Mouse (Mus musculus) lung, postnatal 25 days (tissue): ENCODE data around the gene Myl12a.

Source experiments
- DNase-seq: peaks from one replicate; pipeline ENCODE4 v3.0.0; 2022; ENCODE audit warnings: low spot score

The Myl12a gene

DNA sequence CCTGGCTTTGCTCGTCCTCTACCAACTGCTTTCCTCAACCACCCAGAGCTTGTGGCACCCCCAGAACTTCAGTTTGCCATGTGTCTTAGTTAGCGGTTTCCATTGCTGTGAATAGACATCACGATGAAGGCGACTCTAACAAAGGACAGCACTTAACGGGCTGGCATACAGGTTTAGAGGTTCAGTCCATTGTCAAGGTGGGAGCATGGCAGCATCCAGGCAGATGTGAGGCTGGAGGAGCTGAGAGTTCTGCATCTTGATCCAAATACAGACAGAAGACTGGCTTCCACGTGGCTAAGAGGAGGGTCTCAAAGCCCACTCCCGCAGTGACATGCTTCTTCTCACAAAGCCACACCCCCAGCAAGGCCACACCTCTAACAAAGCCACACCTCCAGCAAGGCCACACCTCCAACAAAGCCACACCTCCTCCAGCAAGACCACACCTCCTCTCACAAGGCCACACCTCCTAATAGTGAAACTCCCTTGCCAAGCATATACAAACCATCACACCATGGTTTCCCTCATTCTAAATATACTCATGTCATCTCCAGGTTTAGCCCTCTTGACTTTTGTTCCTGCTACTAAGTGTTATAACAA lies 8.1 kb upstream of the Myl12a start:
- DNase-seq = no peak

DNA sequence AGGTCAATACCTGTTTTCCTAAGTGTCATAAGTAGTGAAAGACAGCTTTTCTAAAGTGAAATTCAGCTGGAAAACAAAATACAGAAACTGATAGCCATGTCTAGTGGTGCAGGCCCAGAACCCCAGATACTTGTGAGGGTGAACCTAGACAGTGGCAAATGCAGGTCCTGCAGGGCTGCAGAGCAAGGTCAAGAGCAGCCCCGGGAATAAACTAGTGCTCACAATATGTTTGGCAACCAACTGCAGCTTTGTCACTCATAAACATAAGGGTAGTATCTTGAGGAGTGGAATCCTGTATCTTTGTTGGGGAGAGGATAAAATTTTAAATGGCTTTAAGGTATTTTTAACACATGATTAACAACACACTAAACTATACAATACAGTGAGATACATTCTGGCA lies 7.1 kb upstream of the Myl12a start:
- DNase-seq = no peak

DNA sequence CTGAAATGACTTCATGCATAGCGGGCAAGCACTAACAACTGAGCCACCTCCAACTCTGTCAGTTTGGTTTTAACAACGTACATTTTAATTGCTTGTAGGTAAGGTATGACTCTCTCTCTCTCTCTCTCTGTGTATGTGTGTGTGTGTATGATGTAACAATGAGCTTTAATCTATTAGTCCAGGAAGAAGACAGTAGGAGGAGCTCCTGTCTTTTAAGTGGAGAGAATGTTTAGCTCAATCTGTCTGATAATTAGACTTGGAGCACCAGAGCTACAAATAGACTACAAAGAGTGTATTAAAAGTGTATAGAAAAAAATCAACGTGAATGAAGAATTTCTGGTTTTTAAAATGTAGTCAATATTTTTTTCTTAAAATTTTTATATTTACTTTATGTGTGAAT lies 6.0 kb upstream of the Myl12a start:
- no peak for DNase-seq

DNA sequence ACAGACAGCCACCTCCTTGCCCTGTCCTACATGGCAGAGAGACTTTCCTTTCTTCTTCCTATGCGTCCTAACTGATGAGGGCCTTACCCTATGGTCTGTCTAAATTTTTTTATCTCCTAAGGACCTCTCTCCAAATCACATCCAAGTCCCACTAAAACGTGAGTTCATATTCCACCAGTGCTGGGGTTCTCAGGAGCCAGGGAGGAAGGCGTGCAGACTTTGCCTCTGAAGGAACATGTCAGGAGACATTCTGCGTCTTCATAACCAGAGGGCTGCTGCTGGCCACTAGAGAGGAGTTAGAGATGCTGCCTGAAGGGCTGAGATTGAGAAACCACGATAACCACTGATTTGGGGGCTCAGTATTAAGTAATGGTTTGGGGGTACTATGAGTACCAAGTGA lies 4.3 kb upstream of the Myl12a start:
- DNase-seq = no peak

DNA sequence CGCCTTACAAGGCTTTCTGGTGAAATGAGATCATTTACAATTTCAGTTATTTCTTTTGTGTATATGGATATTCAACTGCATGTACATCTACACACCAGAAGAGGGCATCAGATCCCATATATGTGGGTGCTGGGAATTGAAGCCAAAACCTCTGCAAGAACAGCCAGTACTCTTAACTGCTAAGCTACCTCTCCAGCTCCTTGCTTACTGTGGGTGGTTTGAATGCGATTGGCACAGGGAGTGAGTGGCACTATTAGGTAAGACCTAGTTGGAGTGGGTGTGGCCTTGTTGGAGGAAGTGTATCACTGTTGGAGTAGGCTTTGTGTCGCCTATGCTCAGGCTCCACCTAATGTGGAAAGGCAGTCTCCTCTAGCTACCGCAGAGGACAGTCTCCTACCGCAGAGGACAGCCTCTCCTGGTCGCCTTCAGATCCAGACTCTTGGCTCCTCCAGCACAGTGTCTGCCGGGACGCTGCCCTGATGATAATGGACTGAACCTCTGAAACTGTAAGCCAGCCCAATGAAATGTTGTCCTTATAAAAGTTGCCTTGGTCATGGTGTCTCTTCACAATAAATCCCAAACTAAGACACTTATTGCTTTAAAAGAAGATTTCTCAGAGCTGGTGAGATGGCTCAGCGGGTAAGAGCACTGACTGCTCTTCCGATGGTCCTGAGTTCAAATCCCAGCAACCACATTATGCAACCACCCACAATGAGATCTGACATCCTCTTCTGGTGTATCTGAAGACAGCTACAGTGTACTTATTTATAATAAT lies 1.7 kb upstream of the Myl12a start:
- DNase-seq = peak; percentile 76

DNA sequence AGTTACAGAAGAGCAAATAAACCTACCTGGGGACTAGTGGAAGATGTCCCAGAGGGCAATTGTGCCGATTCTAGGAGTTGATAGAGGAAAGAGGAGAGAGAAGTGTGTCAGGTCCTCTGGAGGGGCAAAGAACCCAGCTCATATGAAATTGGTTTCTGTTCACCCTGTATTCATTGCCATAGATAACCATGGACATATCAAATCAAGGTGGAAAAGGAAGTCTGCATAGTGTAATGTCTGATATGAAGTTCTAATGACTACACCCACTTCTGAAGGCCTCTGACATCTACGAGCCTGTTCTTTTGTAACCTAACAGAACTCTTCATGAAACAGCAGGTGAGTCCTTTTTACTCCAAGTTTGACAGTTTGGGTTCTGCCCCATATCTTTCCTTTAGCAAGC lies 1.0 kb upstream of the Myl12a start:
- no peak for DNase-seq

DNA sequence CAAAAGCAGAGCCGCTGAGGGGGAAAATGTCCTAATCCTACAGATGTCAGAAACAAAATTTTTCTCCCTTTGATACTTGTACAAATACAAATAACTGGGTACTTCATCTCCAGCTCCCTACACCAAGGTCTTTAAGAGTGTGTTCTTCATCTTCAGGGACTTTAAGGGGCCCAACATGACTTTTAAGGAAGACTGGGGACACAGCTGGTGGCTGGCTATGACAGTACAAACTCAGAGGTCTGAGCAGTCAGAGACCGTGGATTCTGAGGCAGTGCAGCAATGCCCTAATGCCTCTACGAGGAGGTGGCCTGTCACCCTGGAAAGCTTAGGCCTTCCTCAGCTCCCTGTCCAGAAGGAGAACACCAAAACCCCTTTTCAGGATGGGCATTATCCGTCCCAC lies 434 bp upstream of the Myl12a start:
- no peak for DNase-seq

DNA sequence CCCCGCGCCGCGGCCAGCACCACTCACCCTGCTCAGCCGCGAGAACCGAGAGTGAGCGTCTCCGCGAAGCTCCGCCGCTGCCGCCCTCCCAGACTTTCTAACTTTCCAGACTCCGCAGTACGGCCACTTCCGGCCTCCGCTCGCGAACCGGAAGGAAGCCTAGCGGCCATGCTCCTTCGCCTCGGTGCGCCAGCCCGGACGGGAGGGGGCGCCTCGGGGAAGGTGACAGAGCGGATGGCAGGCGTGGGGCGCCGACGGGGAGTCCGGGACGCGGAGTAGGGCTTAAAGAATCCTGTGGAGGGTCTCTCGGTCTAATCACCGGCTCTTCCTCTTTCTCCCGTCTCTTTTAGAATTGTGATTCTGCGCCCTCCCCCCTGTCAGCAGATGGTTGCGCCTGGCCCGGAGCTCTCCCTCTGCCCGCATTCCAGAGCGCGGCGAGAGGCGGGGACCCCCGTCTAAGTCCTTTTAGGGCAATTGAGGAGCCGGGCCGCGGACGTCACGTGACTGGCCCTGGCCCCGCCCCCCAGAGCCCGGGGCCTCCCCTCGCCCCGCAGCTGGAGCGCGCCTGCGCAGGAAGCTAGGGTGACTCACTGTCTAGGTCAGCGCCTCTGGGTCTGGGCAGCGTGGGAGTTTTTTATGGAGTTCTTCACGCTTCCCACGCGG lies 466 bp downstream of the Myl12a start, which contains the start of gene Myom1:
TSS of gene Myom1 (plus strand) at position 553 of the 663 bp plus-strand sequence.
- peak; percentile 99 for DNase-seq

DNA sequence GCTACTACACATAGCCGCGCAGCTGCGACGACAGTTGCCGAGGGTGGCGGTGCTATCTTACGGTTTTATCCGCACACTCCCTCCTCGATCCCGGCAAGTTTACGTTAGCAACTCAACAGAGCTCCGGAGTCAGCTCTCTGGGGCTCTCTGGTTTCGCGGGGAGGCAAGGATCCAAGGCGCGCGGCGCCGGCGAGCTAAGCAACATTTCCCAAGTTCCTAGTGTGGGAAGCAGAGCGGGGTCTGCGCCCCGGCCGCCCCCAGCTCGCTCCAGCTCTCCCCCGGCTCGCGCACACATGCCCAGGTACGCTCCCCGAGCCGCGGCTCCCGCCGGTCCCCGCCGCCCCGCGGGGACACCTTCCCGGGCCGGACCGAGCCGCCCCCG lies 988 bp downstream of the Myl12a start:
- DNase-seq = no peak

DNA sequence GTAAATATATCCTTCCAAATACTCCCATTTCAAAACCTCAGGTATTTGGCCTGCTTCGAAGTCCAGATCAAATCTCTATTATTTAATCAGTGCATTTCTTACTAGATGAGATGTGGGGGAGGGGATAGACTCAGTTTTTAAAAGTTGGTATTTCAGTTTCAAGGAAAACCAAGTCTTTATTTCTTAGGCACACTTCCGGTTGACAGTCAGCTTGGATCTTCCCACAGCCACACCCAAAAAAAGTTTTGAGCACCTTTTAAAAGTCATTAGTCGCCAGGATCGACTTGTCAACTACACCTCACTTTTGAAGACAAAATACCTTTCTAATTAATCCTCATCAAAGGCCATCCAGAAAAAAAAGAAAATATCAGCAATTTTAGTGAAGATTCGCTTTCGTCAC lies 1.6 kb downstream of the Myl12a start:
- DNase-seq = no peak

DNA sequence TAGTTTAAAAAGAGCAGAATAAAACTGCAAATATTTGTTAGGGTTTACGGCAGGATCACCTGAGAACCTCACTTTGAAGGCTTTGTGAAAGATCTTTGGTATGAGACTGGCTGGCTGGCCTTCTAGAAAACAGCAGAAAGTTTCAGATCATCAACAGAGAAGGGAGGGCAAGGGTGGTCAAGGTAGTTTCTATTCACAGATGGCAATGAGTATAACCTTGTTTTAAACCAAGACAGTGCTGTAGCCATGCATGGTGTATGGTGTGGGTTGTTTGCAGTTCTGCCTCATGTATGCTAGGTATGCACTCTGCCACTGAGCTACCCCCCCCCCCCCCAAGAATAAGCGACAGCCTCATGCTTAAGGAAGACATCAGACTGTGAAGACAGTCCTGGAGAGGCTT lies 2.4 kb downstream of the Myl12a start:
- no peak for DNase-seq

DNA sequence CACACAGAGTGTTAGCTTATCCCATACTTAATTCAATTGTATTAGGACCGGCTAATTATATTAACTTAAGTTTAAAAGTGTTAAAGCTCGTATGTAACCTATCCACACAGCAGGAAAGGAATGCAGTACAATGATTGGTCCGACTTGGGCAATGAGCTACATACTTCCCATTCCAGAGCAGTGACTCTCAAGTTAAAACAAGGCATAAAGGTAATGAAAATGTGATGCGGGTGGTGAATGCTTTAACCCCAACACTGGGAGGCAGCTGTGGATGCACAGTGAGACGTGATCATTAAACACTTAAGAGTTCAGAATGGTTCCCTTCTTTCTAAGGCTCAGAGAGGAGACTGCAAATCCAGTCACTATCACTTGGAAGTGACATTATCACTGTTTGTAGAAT lies 3.5 kb downstream of the Myl12a start:
- DNase-seq = no peak

DNA sequence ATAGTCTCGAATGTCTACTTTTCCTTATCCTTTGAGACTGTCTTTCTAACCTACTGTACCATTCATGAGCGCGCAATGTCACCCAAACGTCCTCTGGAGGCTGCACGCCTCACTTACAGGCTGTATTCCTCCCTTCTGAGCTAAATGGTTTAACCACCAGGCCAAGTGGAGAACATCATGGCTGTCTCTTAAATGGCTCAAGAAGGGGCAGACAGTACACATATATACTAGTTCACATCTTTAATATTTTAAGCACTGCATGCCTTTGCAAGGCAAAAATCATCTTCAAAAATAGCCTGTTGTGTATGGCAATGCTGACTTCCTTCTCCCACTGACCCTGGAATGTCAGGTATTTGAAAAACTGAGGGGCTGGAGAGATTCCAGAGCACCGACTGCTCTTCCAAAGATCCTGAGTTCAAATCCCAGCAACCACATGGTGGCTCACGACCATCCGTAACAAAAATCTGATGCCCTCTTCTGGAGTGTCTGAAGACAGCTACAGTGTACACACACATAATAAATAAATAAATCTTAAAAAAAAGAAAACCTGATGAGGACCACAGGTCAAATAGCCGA lies 4.2 kb downstream of the Myl12a start:
- no peak for DNase-seq

DNA sequence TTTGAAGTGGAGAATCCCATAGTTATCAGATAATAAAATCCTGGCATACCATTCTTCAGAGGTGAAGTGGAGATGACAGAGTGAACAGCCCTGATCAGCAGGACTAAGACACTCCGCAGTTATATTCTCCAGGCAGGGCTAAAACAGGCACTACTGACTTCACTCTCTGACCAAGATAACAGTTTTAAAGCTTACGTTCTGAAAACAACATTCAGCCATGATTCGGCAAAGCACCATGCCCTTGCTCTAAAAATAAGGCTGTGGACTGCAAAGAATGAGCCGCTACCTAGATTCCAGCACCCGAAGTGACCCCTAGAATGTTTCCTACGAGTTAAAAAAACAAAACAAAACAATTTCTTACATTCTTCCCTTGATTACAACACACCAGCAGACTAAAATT lies 4.8 kb downstream of the Myl12a start:
- no peak for DNase-seq

DNA sequence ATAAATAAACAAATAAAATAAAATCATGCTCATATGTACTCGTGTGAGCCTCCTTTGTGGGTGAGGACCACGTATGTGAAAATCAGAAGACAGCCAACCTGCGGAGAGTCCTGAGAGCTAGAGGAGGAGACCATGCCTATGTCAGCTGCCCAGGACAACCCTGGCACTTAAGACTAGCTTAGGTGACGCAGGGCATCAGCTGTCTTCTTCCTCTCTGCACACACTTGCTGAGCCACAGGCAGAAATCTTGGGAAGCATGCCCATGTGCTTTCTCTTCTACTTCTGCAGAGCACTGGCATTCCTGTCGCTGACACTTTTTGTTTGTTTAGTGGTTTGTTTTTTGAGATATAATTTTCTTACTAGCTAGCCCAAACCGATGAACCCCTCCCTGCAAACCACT lies 7.1 kb downstream of the Myl12a start:
- no peak for DNase-seq

DNA sequence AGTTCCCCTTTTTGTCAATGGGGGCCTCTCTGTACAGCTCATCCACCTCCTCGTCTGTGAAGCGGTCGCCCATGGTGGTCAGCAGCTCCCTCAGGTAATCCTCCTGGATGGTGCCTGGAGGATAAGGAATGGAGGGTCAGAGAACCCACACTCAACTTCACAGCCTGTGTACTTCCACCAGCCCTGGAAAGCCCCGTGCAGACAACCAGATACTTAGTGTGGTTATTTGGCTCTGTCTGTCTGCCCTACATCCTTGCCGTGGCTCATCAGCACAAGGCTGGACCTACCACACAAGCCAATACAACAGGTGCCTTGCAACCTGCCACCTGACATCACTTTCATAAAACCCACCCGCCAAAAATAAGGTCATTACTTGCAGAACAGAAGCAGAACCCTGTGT lies 8.0 kb downstream of the Myl12a start:
- no peak for DNase-seq

DNA sequence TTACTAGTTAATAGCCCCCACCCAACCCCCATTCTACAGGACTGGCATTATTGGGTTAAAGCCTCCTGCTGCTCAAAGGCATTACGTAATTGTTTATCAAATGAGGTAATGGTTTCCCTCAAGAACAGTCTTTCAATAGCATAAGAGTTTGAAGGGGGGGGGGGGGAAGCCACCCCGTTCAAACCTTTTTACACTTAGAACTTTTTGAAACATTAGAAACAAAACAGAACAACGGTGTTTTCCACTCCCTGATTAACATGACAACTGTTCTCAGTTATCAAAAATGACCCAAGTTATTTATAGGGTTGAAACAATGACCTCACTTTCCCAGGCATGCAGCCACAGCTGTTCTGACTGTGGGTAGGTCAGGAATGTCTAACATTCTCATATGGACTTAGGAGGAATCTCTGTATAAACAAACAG lies 9.3 kb downstream of the Myl12a start:
- peak; percentile 77 for DNase-seq

DNA sequence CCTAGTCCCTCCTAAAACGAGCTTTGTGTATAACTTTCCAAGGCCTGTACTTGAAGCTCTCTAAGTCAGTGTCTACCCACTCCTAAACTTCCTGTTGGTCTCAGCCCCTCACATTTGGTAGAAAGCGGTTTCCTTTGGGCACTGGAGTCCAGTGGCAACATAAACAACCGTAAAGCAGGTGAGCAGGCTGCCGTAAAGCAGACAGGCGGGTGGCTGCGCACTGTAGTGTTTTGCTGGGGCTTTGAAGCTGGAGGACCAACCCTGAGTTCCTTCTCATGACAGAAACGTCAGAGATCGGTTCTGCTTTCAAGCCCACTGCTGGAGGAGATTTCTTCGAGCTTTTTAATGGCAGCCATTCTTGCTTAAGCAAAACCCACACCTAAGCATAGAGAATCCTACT lies 10.0 kb downstream of the Myl12a start:
- DNase-seq = no peak

DNA sequence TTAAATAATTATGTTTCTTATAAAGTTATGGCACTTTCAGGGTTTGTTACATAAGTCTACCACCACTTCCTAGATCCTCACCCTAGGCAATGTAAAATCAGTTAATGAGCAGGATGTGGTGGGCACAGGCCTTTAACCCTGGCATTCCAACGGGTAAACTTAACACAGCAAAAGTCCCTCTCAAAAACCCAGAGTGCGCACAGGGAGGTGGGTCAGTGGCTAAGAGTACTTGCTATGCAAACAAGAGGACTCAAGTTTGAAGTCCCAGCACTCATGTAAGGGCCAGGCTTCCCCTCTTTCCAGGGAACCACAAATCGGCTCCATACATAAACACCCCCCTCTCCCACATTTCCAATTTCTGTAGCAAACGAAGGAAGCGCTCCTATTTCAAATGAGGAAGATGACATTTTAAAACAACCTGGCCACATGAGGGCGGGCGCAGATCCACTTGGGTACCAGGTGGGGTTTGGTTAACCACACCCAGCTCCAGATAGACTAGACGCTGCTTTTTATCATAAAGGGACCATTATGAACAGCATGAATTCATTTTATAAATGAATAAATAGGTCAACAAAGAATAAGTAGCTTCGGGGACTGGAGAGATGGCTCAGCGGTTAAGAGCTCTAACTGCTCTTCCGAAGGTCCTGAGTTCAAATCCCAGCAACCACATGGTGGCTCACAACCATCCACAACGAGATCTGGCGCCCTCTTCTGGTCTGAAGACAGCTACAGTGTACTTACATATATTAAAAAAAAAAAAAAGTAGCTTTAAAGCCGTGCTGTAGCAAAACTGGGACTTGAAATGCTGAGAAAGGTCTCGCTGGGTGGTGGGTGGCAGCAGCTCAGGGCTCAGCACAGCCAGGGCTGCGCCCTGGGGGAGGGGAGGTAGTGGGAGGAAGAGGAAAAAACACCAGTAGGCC lies 10.7 kb downstream of the Myl12a start:
- DNase-seq = peak; percentile 57

DNA sequence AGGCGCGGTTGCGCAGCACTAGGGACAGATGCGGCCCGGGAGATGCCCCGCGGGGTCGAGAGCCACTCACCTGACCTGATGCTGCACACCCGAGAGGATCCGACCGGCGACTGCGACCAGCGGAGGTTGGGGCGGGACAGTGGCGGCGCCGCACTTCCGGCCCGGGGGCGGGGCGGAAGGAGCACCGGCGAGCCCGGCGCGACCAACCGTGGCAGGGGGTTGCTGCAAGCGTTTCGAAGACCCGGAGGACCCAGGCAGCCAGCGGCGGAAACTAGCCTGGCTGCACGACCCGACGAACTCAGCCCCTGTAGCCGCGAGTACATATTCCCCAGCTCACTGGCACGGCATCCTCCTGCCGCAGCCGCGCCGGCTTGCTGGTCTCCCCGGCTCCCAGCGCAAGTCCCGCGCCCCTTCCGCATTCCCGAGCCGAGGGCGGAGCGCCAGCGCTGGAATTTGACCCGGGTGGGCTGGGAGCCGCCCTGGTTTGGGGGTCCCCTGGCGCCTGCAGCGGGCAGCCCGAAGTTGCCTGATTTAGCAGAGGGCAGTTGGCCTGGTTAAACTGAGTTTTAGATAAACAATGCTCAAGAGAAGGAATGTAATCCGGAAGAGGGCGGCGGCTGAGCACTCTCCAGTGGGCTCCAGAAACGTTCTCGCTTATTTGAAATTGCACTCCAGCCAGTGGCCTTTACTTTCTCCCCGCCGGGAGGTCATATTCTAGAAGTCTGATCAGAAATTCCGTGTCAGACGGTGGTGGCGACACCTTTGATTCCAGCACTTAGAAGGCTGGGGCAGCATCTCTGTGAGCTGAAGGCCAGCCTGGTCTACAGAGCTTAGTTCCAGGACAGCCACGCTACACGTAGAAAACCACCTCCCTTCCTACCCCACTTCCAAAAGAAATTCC lies 12.0 kb downstream of the Myl12a start:
- DNase-seq = peak; percentile 87

DNA sequence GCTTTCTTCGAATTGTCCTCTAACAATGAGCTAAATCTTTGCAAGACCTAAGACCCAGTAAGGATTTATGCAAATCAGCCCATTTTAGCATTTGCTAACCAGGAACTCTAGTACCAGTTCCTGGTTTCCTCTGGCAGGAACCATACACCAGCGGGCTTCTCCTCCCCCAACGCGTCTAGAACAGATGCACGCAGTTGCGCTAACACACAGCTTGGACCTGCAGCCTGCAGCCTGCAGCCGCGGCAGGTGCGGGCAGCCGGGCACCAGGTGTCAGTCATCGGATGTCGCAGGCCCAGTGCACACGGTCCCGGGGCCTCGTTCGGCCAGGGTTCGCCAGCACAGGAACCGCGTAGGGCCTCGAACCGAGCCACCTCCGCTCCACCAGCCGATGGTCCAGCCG lies 12.7 kb downstream of the Myl12a start:
- peak; percentile 48 for DNase-seq
